Mouse (Mus musculus): ENCODE measurements around the gene Hoxc11. TPM values are rescaled to one million over a fixed set of nuclear protein-coding genes. Genes with fewer than 3 reads are reported as not detected.

Gene Hoxc11
- total and polyA plus RNA-seq, 3 experiments, result not detected

DNA sequence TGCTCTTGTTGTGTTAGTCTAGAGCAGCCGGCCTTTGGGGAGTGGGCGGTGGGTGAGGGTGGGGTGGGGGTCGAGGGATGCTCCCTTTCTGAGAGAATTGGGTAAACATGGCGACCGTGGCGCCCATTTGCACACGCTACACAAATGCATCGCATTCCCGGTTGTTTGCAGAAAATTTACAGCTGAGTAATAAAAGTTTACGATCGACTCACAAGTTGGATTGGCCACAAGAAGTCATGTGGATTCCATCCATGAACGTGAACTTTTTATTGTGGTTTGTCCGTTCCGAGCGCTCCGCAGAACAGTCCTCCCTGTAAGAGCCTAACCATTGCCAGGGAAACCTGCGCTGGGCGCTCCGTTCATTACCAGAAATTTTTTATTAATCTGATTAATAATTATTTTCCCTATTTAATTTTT is 43.7 kb downstream of the Hoxc11 start, which contains the start of gene Hoxc6:
Hoxc6 (plus strand) TSS at position 319 of the 417 bp plus-strand sequence.
- no peaks in the 10 kb centered on the region for H3K79me2 ChIP-seq (replicated peaks; ENCODE audit: control insufficient read depth, extremely low read depth, insufficient read depth, poor library complexity, severe bottlenecking)
- H3K4me1 ChIP-seq (ENCODE audit: control insufficient read depth in 1 of 2, insufficient read depth in 2 of 2), result peaks cover 8 to 45% of the 10 kb centered on the region in 2 experiments
- H3K9ac ChIP-seq (ENCODE audit: insufficient read depth, low read depth), result peak within 1 kb of the TSS; percentile 84
- peak within 1 kb of the TSS; percentile 65 for H3K4me2 ChIP-seq (ENCODE audit: insufficient read depth, low read depth, poor library complexity, severe bottlenecking)
- in situ Hi-C loops (cut with MboI; ENCODE audit: low pct_ligation_motif_present, low pct_unique_long_range_greater_than_20kb, low sequenced_read_pairs), result no loop called here
- no peak for DNase-seq (ENCODE audit: extremely low read depth)
- dilution Hi-C loops (cut with MboI; ENCODE audit: extremely low pct_ligation_motif_present, extremely low pct_unique_long_range_greater_than_20kb, low sequenced_read_pairs), result loop anchor here (10.0 kb wide), 1 partner anchor 177 kb away; no protein-coding TSS in a partner anchor
- TF ChIP-seq MYC (IDR thresholded peaks at IDR 0.05; ENCODE audit: low read depth, low read length), result no peak
- TF ChIP-seq CTCF (conservative IDR thresholded peaks at IDR 0.05 in 1 of 2, IDR thresholded peaks at IDR 0.05 in 1 of 2; ENCODE audit: low read depth in 2 of 2, low read length in 2 of 2), result no peak
- TF ChIP-seq SMC3 (IDR thresholded peaks at IDR 0.05; ENCODE audit: low read depth, low read length), result no peak
- TF ChIP-seq ZKSCAN1 (IDR thresholded peaks at IDR 0.05; ENCODE audit: borderline replicate concordance, low read depth, low read length), result no peak
- TF ChIP-seq CHD2 (IDR thresholded peaks at IDR 0.05; ENCODE audit: low read length), result no peak
- H3K27me3 ChIP-seq (replicated peaks), result peaks cover 13% of the 10 kb centered on the region
- H3K27ac ChIP-seq (ENCODE audit: insufficient read depth, low read depth), result peak within 1 kb of the TSS; percentile 58
- H3K36me3 ChIP-seq (replicated peaks in 1 of 2; ENCODE audit: control insufficient read depth in 1 of 2, insufficient read depth in 1 of 2, low read length in 1 of 2), result no peaks in the 10 kb centered on the region
- H3K9me3 ChIP-seq (replicated peaks; ENCODE audit: low read length), result no peaks in the 10 kb centered on the region
- peak within 1 kb of the TSS; percentile 63 to 87 (median 66) for H3K4me3 ChIP-seq (replicated peaks in 1 of 3; ENCODE audit: low read depth in 2 of 3, low read length in 2 of 3, poor library complexity in 1 of 3)

- H3K9me3 ChIP-seq (replicated peaks; ENCODE audit: low read length), result no peaks in the 10 kb centered on the region
- peaks cover 11% of the 10 kb centered on the region for H3K27me3 ChIP-seq (replicated peaks)
- H3K79me2 ChIP-seq (replicated peaks; ENCODE audit: control insufficient read depth, extremely low read depth, insufficient read depth, poor library complexity, severe bottlenecking), result no peaks in the 10 kb centered on the region
- in situ Hi-C loops (cut with MboI; ENCODE audit: low pct_ligation_motif_present, low pct_unique_long_range_greater_than_20kb, low sequenced_read_pairs) (no loop called here), dilution Hi-C loops (cut with MboI; ENCODE audit: extremely low pct_ligation_motif_present, extremely low pct_unique_long_range_greater_than_20kb, low sequenced_read_pairs) (loop anchor here (10.0 kb wide), 1 partner anchor 176 kb away; no protein-coding TSS in a partner anchor)
- H3K36me3 ChIP-seq (replicated peaks in 1 of 2; ENCODE audit: control insufficient read depth in 1 of 2, insufficient read depth in 1 of 2, low read length in 1 of 2), result no peaks in the 10 kb centered on the region
- H3K4me2 ChIP-seq (ENCODE audit: insufficient read depth, low read depth, poor library complexity, severe bottlenecking), result peak overlapping the region; percentile 65
- TF ChIP-seq MAX (IDR thresholded peaks at IDR 0.05; ENCODE audit: low read length) (0 out of 2 replicates have a peak, but pooled peaks have one; percentile 7), TBP (conservative IDR thresholded peaks at IDR 0.05; ENCODE audit: low read depth, low read length) (peak; percentile 54; the same call in 1 of the 2 replicates), KAT2A (IDR thresholded peaks at IDR 0.05; ENCODE audit: insufficient replicate concordance, low read length) (no peak), POLR2AphosphoS2 (IDR thresholded peaks at IDR 0.05; ENCODE audit: low read depth, low read length) (no peak), ZNF384 (IDR thresholded peaks at IDR 0.05; ENCODE audit: low read depth, low read length) (no peak), EP300 (IDR thresholded peaks at IDR 0.05; ENCODE audit: low read length) (no peak), GABPA (IDR thresholded peaks at IDR 0.05; ENCODE audit: insufficient replicate concordance, low read depth, low read length) (no peak), MAFK (IDR thresholded peaks at IDR 0.05; ENCODE audit: insufficient replicate concordance, low read length) (no peak), IRF4 (IDR thresholded peaks at IDR 0.05; ENCODE audit: low read depth, low read length) (no peak), SIN3A (IDR thresholded peaks at IDR 0.05; ENCODE audit: low read length) (peak; percentile 13; the same call in 1 of the 2 replicates)
- H3K9ac ChIP-seq (ENCODE audit: insufficient read depth, low read depth), result peak overlapping the region; percentile 84
- H3K27ac ChIP-seq (ENCODE audit: insufficient read depth, low read depth), result peak overlapping the region; percentile 58
- H3K4me3 ChIP-seq (replicated peaks in 1 of 3; ENCODE audit: low read depth in 2 of 3, low read length in 2 of 3, poor library complexity in 1 of 3), result peak overlapping the region; percentile 63 to 87 (median 66)
- DNase-seq (ENCODE audit: extremely low read depth), result peak; percentile 63
- peaks cover 11 to 53% of the 10 kb centered on the region in 2 experiments for H3K4me1 ChIP-seq (ENCODE audit: control insufficient read depth in 1 of 2, insufficient read depth in 2 of 2)
These were observed 44.5 kb downstream of the Hoxc11 start for GRCm38 (mm10) chr15:102998608-102999182.
